Mouse (Mus musculus): ENCODE results near the gene Arhgef26.

- TF ChIP-seq CTCF (IDR thresholded peaks at IDR 0.05; ENCODE audit: borderline replicate concordance, insufficient read depth, low read depth, low read length) (no peak), POLR2A (IDR thresholded peaks at IDR 0.05; ENCODE audit: borderline replicate concordance, insufficient read depth, low read length) (no peak)
Observed at GRCm38 (mm10) chr3:62338461-62338853, 313 bp downstream of the Arhgef26 start.

Data from cerebellum, adult 2 months (tissue).